Mouse (Mus musculus) left cerebral cortex, adult 8-10 months (tissue): ENCODE results near the gene Lif. TPM values are rescaled to one million over a fixed set of nuclear protein-coding genes. Genes with fewer than 3 reads are reported as not detected.

Experiments
- DNase-seq, 2 experiments: peaks; one replicate each; pipeline ENCODE4 v3.0.0; 2022; ENCODE audit warnings: low spot score in 2 of 2
- total RNA-seq, 4 experiments: library from RNA; stranded (reverse); gene quantifications; 2 replicates each; pipeline ENCODE4 v1.2.4; 2022

The Lif gene
- total RNA-seq, 4 experiments from 2014 or later = 0.66 to 1.3 (median 0.94) TPM

GRCm38 (mm10) chr11:4261188-4261494 lies 3.8 kb downstream of the Lif start:
- DNase-seq = no peak

GRCm38 (mm10) chr11:4261969-4262368 lies 4.6 kb downstream of the Lif start:
- no peak for DNase-seq

- DNase-seq = no peak
These were observed 5.5 kb downstream of the Lif start for GRCm38 (mm10) chr11:4262847-4263246.

- no peak for DNase-seq
These were observed 5.9 kb downstream of the Lif start for GRCm38 (mm10) chr11:4263296-4263695.

- DNase-seq = no peak
These were observed 6.7 kb downstream of the Lif start for GRCm38 (mm10) chr11:4264066-4264465.

- no peak for DNase-seq
These were observed 9.2 kb downstream of the Lif start for GRCm38 (mm10) chr11:4266271-4267201.

- DNase-seq = no peak
These were observed 9.8 kb downstream of the Lif start for GRCm38 (mm10) chr11:4267202-4267578.

- DNase-seq = no peak
These were observed 11.1 kb downstream of the Lif start for GRCm38 (mm10) chr11:4268500-4268899.

GRCm38 (mm10) chr11:4270744-4271459 lies 13.5 kb downstream of the Lif start:
- no peak for DNase-seq

GRCm38 (mm10) chr11:4271544-4271943 lies 14.2 kb downstream of the Lif start:
- no peak for DNase-seq

GRCm38 (mm10) chr11:4276411-4276861 lies 19.1 kb downstream of the Lif start:
- no peak for DNase-seq

GRCm38 (mm10) chr11:4279909-4280308 lies 22.6 kb downstream of the Lif start:
- no peak for DNase-seq

- no peak for DNase-seq
These were observed 24.5 kb downstream of the Lif start for GRCm38 (mm10) chr11:4281852-4282251.

GRCm38 (mm10) chr11:4283627-4284026 lies 26.3 kb downstream of the Lif start:
- DNase-seq = no peak

GRCm38 (mm10) chr11:4289280-4289679 lies 31.9 kb downstream of the Lif start:
- no peak for DNase-seq

GRCm38 (mm10) chr11:4291639-4292038 lies 34.3 kb downstream of the Lif start:
- DNase-seq = peak in 1 of 2 experiments; percentile 64

GRCm38 (mm10) chr11:4292224-4292887 lies 35.0 kb downstream of the Lif start:
- no peak for DNase-seq

- no peak for DNase-seq
These were observed 35.5 kb downstream of the Lif start for GRCm38 (mm10) chr11:4292888-4293247.

- DNase-seq = no peak
These were observed 36.1 kb downstream of the Lif start for GRCm38 (mm10) chr11:4293481-4293880.

- no peak for DNase-seq
These were observed 36.7 kb downstream of the Lif start for GRCm38 (mm10) chr11:4294047-4294446.

- DNase-seq = no peak
These were observed 37.4 kb downstream of the Lif start for GRCm38 (mm10) chr11:4294495-4295351.
